In the genomic region with DNA sequence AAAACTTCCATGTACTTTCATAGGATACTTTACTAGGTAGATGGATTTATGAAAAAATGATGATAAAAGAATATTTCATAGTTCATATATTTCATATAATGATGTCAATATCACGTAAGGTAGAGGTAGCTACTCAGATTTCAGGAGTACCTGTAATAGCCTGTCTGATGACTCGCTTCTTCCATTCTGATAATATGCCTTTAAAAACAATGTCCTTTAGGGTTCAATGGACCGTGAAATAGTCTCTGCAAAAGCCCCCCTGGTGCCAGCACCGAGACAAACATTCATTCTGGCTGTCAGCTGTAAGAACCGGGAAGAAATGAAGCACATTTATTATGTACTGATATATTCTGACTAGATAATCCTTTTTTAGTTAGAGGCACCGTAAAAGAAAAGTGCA, we compare ENCODE assay signal across 20 mouse cellular contexts.
DNase-seq lines count a peak whose midpoint lies in the region; ATAC-seq lines count a peak whose summit lies in the region.
"Had no signal": no experiment of that assay in that cellular context is flagged by ENCODE, and none has a peak within 500 bp of the region (broad histone marks: within the 10 kb centered on the region; RNA-seq: fewer than 3 reads in every experiment).

No protein-coding gene starts in this region.

- H3K4me3 ChIP-seq in forebrain, embryonic 12.5 days (replicated peaks): no peak overlapping the region
- H3K4me3 ChIP-seq in forebrain, embryonic 13.5 days: no peak overlapping the region
- no peak overlapping the region for H3K4me3 ChIP-seq in midbrain, embryonic 12.5 days
- H3K4me3 ChIP-seq in midbrain, embryonic 10.5 days: no peak overlapping the region
- no peak overlapping the region for H3K4me3 ChIP-seq in midbrain, embryonic 14.5 days (replicated peaks; ENCODE audit: low read depth, low read length)
- H3K4me3 ChIP-seq: heart, adult 2 months; kidney, embryonic 15.5 days; limb, embryonic 10.5 days; myocyte had no signal

- H3K4me2 ChIP-seq in forebrain, embryonic 12.5 days: no peak overlapping the region
- H3K4me2 ChIP-seq in forebrain, embryonic 13.5 days: no peak overlapping the region
- no peak overlapping the region for H3K4me2 ChIP-seq in midbrain, embryonic 12.5 days (replicated peaks)
- H3K4me2 ChIP-seq in midbrain, embryonic 14.5 days (ENCODE audit: low read length): no peak overlapping the region
- H3K4me2 ChIP-seq: kidney, embryonic 15.5 days had no signal

- WGBS in forebrain, embryonic 12.5 days: 17% methylated on average over 6 of the region's 6 CpGs
- 13% methylated on average over 6 of the region's 6 CpGs for WGBS in forebrain, embryonic 13.5 days
- WGBS in midbrain, embryonic 12.5 days: 30% methylated on average over 6 of the region's 6 CpGs
- 58% methylated on average over 6 of the region's 6 CpGs for WGBS in midbrain, embryonic 10.5 days
- WGBS in midbrain, embryonic 14.5 days: 16% methylated on average over 6 of the region's 6 CpGs

- peaks cover 3% of the 10 kb centered on the region for H3K4me1 ChIP-seq in forebrain, embryonic 12.5 days
- peaks cover 4% of the 10 kb centered on the region; the same call in 1 of the 2 replicates for H3K4me1 ChIP-seq in forebrain, embryonic 13.5 days
- 0 out of 2 replicates have a peak, but pooled peaks cover 2% of the 10 kb centered on the region for H3K4me1 ChIP-seq in midbrain, embryonic 12.5 days
- 0 out of 2 replicates have a peak, but pooled peaks cover 4% of the 10 kb centered on the region for H3K4me1 ChIP-seq in midbrain, embryonic 10.5 days
- H3K4me1 ChIP-seq in midbrain, embryonic 14.5 days (ENCODE audit: control insufficient read depth, insufficient read depth, low read length): 0 out of 2 replicates have a peak, but pooled peaks cover 3% of the 10 kb centered on the region
- H3K4me1 ChIP-seq: kidney, embryonic 15.5 days; limb, embryonic 10.5 days had no signal

- H3K36me3 ChIP-seq in forebrain, embryonic 12.5 days (replicated peaks): no peaks in the 10 kb centered on the region
- H3K36me3 ChIP-seq in forebrain, embryonic 13.5 days (ENCODE audit: poor library complexity, severe bottlenecking): no peaks in the 10 kb centered on the region
- H3K36me3 ChIP-seq in midbrain, embryonic 12.5 days: no peaks in the 10 kb centered on the region
- no peaks in the 10 kb centered on the region for H3K36me3 ChIP-seq in midbrain, embryonic 10.5 days
- H3K36me3 ChIP-seq in midbrain, embryonic 14.5 days (ENCODE audit: control insufficient read depth, insufficient read depth, low read length): no peaks in the 10 kb centered on the region
- H3K36me3 ChIP-seq: kidney, embryonic 15.5 days; limb, embryonic 10.5 days had no signal

- 0 out of 2 replicates have a peak, but pooled peaks cover 3% of the 10 kb centered on the region for H3K9me3 ChIP-seq in forebrain, embryonic 12.5 days
- no peaks in the 10 kb centered on the region for H3K9me3 ChIP-seq in forebrain, embryonic 13.5 days (replicated peaks)
- no peaks in the 10 kb centered on the region for H3K9me3 ChIP-seq in midbrain, embryonic 12.5 days
- H3K9me3 ChIP-seq in midbrain, embryonic 10.5 days (replicated peaks): peaks cover 6% of the 10 kb centered on the region; the same call in 1 of the 2 replicates
- peaks cover 6% of the 10 kb centered on the region; the same call in 1 of the 2 replicates for H3K9me3 ChIP-seq in midbrain, embryonic 14.5 days (ENCODE audit: control insufficient read depth, low read length)
- H3K9me3 ChIP-seq: limb, embryonic 10.5 days had no signal

- H3K9ac ChIP-seq in forebrain, embryonic 12.5 days: no peak overlapping the region
- H3K9ac ChIP-seq in forebrain, embryonic 13.5 days: no peak overlapping the region
- no peak overlapping the region for H3K9ac ChIP-seq in midbrain, embryonic 12.5 days (replicated peaks)
- no peak overlapping the region for H3K9ac ChIP-seq in midbrain, embryonic 14.5 days (replicated peaks; ENCODE audit: low read length)
- H3K9ac ChIP-seq: kidney, embryonic 15.5 days had no signal

- no peak for DNase-seq in midbrain, embryonic 10.5 days (ENCODE audit: low spot score)
- peak; percentile 25 for DNase-seq in midbrain, embryonic 14.5 days
- no peak for DNase-seq in adrenal gland, adult 2 months
- DNase-seq in thymus, postnatal 25 days: no peak
- DNase-seq: B cell, adult 2 months; cerebellum, adult 9-10 months; gastrocnemius, postnatal 25 days; heart, adult 2 months; heart, postnatal 4 days; lung, adult 18-20 months; lung, postnatal 14 days; spleen, adult 18-20 months had no signal

- peak; percentile 57; the same call in 1 of the 2 replicates for ATAC-seq in forebrain, embryonic 12.5 days (ENCODE audit: low FRiP score)
- ATAC-seq in forebrain, embryonic 13.5 days: no peak
- ATAC-seq in midbrain, embryonic 12.5 days (ENCODE audit: low FRiP score, low read depth): peak; percentile 58; the same call in 1 of the 2 replicates
- no peak; the same call in 1 of the 2 replicates for ATAC-seq in midbrain, embryonic 14.5 days (ENCODE audit: low FRiP score, low TSS enrichment)
- ATAC-seq: forebrain, embryonic 16.5 days; intestine, embryonic 16.5 days had no signal

- H3K27ac ChIP-seq in forebrain, embryonic 12.5 days: no peak overlapping the region
- no peak overlapping the region for H3K27ac ChIP-seq in forebrain, embryonic 13.5 days
- no peak overlapping the region for H3K27ac ChIP-seq in midbrain, embryonic 12.5 days (replicated peaks)
- no peak overlapping the region for H3K27ac ChIP-seq in midbrain, embryonic 10.5 days (replicated peaks)
- H3K27ac ChIP-seq in midbrain, embryonic 14.5 days (replicated peaks; ENCODE audit: low read depth, low read length): no peak overlapping the region
- H3K27ac ChIP-seq: heart, adult 2 months; kidney, embryonic 15.5 days; limb, embryonic 10.5 days had no signal

- no peaks in the 10 kb centered on the region for H3K27me3 ChIP-seq in forebrain, embryonic 12.5 days
- no peaks in the 10 kb centered on the region for H3K27me3 ChIP-seq in forebrain, embryonic 13.5 days
- H3K27me3 ChIP-seq in midbrain, embryonic 12.5 days: no peaks in the 10 kb centered on the region
- H3K27me3 ChIP-seq in midbrain, embryonic 10.5 days (ENCODE audit: low read depth, poor library complexity, severe bottlenecking): no peaks in the 10 kb centered on the region
- no peaks in the 10 kb centered on the region for H3K27me3 ChIP-seq in midbrain, embryonic 14.5 days (ENCODE audit: control insufficient read depth, insufficient read depth, low read length)
- H3K27me3 ChIP-seq: kidney, embryonic 15.5 days had no signal

Comparison
In these comparisons a context has a peak if more than half of its experiments do, and no peak if none do; other contexts are left out.
1. ATAC-seq: peak in forebrain, embryonic 12.5 days (single experiment) and midbrain, embryonic 12.5 days (single experiment); none in forebrain, embryonic 13.5 days (single experiment) and midbrain, embryonic 14.5 days (single experiment).